Mouse (Mus musculus) small intestine, adult 2 months (tissue): ENCODE measurements at regions not wholly inside any gene's neighbourhood (a gene's known extent, or its start where the extent isn't known, plus 50 kb on each side); places are given as distances from the start of the nearest gene placed in this dataset.

Experiments
- H3K27ac ChIP-seq: fragments of 200-500 bp; 2 replicates; pipeline ENCODE4 v1.5.1; 2012; ENCODE audit warnings: low read depth, low read length, control low read depth, inconsistent platforms; ENCODE audit not compliant: insufficient read depth
- H3K27me3 ChIP-seq: fragments of 200-500 bp; 2 replicates; pipeline ENCODE4 v1.6.1; 2012; ENCODE audit warnings: mild to moderate bottlenecking, moderate library complexity, low read length, inconsistent platforms; ENCODE audit not compliant: control insufficient read depth, insufficient read depth
- H3K36me3 ChIP-seq: fragments of 200-500 bp; 2 replicates; pipeline ENCODE4 v1.6.1; 2012; ENCODE audit warnings: mild to moderate bottlenecking, low read length, control low read depth, inconsistent platforms; ENCODE audit not compliant: control insufficient read depth, insufficient read depth
- H3K4me1 ChIP-seq: fragments of 200-500 bp; 2 replicates; pipeline ENCODE4 v1.6.1; 2012; ENCODE audit warnings: low read length, inconsistent platforms, mixed read lengths; ENCODE audit not compliant: control insufficient read depth, insufficient read depth, insufficient read length
- H3K4me3 ChIP-seq: fragments of 200-500 bp; 2 replicates; pipeline ENCODE4 v1.5.1; 2012; ENCODE audit warnings: low read depth, mild to moderate bottlenecking, control low read depth, inconsistent platforms, low read length, moderate library complexity
- CTCF ChIP-seq: fragments of 200-500 bp; IDR thresholded peaks from 2 replicates; pipeline ENCODE4 v1.5.1; 2012; ENCODE audit warnings: low read depth, mild to moderate bottlenecking, control low read depth, inconsistent platforms, low read length, moderate library complexity, mixed read lengths; ENCODE audit not compliant: insufficient replicate concordance, insufficient read length; ENCODE audit errors: extremely low read depth
- POLR2A ChIP-seq: fragments of 200-500 bp; IDR thresholded peaks from 2 replicates; pipeline ENCODE4 v1.6.1; 2012; ENCODE audit warnings: low read depth, mild to moderate bottlenecking, control low read depth, inconsistent platforms, low read length, moderate library complexity
- WGBS: fragments of 180-500 bp; shearing (Covaris S2); methylation state at CpG from one replicate; pipeline ENCODE4 v1.1.7; 2018; 5-methylcytosine and 5-hydroxymethylcytosine counted together

GRCm38 (mm10) chr15:56016070-56016469, 1461.4 kb downstream of the Slc22a22 start:
- H3K4me1 ChIP-seq = no peaks in the 10 kb centered on the region
- no peak for TF ChIP-seq POLR2A
- TF ChIP-seq CTCF = no peak
- H3K27me3 ChIP-seq = no peaks in the 10 kb centered on the region
- no peak overlapping the region for H3K4me3 ChIP-seq
- WGBS = 67% methylated on average over 1 of the region's 1 CpGs
- no peaks in the 10 kb centered on the region for H3K36me3 ChIP-seq
- no peak overlapping the region for H3K27ac ChIP-seq

GRCm38 (mm10) chr15:56014059-56014620, 1463.3 kb downstream of the Slc22a22 start:
- TF ChIP-seq POLR2A (no peak), CTCF (no peak)
- WGBS = 68% methylated on average over 8 of the region's 8 CpGs
- H3K4me1 ChIP-seq = no peaks in the 10 kb centered on the region
- H3K27ac ChIP-seq = no peak overlapping the region
- no peaks in the 10 kb centered on the region for H3K27me3 ChIP-seq
- no peak overlapping the region for H3K4me3 ChIP-seq
- no peaks in the 10 kb centered on the region for H3K36me3 ChIP-seq

- WGBS = 84% methylated on average over 5 of the region's 5 CpGs
- no peak for TF ChIP-seq POLR2A
- no peak for TF ChIP-seq CTCF
- no peaks in the 10 kb centered on the region for H3K36me3 ChIP-seq
- H3K4me1 ChIP-seq = no peaks in the 10 kb centered on the region
- H3K27ac ChIP-seq = no peak overlapping the region
- no peak overlapping the region for H3K4me3 ChIP-seq
- H3K27me3 ChIP-seq = no peaks in the 10 kb centered on the region
Measured at GRCm38 (mm10) chr15:56008603-56009174, 1468.7 kb downstream of the Slc22a22 start.

GRCm38 (mm10) chr15:56007376-56007775, 1470.0 kb downstream of the Slc22a22 start:
- TF ChIP-seq CTCF (no peak), POLR2A (no peak)
- no peak overlapping the region for H3K27ac ChIP-seq

GRCm38 (mm10) chr15:56005361-56005760, 1472.1 kb downstream of the Slc22a22 start:
- TF ChIP-seq POLR2A = no peak
- TF ChIP-seq CTCF = no peak
- H3K4me1 ChIP-seq = no peaks in the 10 kb centered on the region
- no peak overlapping the region for H3K4me3 ChIP-seq
- H3K27ac ChIP-seq = no peak overlapping the region
- no peaks in the 10 kb centered on the region for H3K27me3 ChIP-seq
- WGBS = 77% methylated on average over 8 of the region's 8 CpGs
- H3K36me3 ChIP-seq = no peaks in the 10 kb centered on the region

More at GRCm38 (mm10) chr15:56007376-56007775, 1470.0 kb downstream of the Slc22a22 start:
- H3K36me3 ChIP-seq = no peaks in the 10 kb centered on the region
- no peak overlapping the region for H3K4me3 ChIP-seq
- WGBS = 81% methylated on average over 3 of the region's 3 CpGs
- no peaks in the 10 kb centered on the region for H3K27me3 ChIP-seq
- H3K4me1 ChIP-seq = no peaks in the 10 kb centered on the region

GRCm38 (mm10) chr15:56003921-56004320, 1473.5 kb downstream of the Slc22a22 start:
- Histone ChIP-seq H3K27me3 (no peaks in the 10 kb centered on the region), H3K27ac (no peak overlapping the region), H3K4me3 (no peak overlapping the region), H3K36me3 (no peaks in the 10 kb centered on the region), H3K4me1 (no peaks in the 10 kb centered on the region)
- no peak for TF ChIP-seq CTCF
- no peak for TF ChIP-seq POLR2A
- WGBS = 77% methylated on average over 3 of the region's 3 CpGs

GRCm38 (mm10) chr15:55999605-56000004, 1477.8 kb downstream of the Slc22a22 start:
- Histone ChIP-seq H3K36me3 (no peaks in the 10 kb centered on the region), H3K27me3 (no peaks in the 10 kb centered on the region), H3K27ac (no peak overlapping the region), H3K4me1 (no peaks in the 10 kb centered on the region), H3K4me3 (no peak overlapping the region)
- no peak for TF ChIP-seq POLR2A
- TF ChIP-seq CTCF = no peak
- 85% methylated on average over 4 of the region's 4 CpGs for WGBS
